Mouse (Mus musculus) embryonic facial prominence, embryonic 15.5 days (tissue): ENCODE results near the gene Sgk1. TPM values are rescaled to one million over a fixed set of nuclear protein-coding genes. Genes with fewer than 3 reads are reported as not detected.

Experiments used
- ATAC-seq: fragments of 200-750 bp; cut with Nextera tagmentation; 2 replicates; pipeline ENCODE4 v1.8.0; 2017; ENCODE audit warnings: low read depth, moderate TSS enrichment; ENCODE audit not compliant: insufficient number of reproducible peaks, low FRiP score, low TSS enrichment
- H3K27ac ChIP-seq: fragments of 300-500 bp; sonication (generic); replicated peaks from 2 replicates; pipeline ENCODE4 v1.5.1; 2015; ENCODE audit warnings: mild to moderate bottlenecking, inconsistent platforms
- H3K27me3 ChIP-seq: fragments of 300-500 bp; sonication (generic); 2 replicates; pipeline ENCODE4 v1.6.1; 2015; ENCODE audit warnings: inconsistent platforms
- H3K36me3 ChIP-seq: fragments of 300-500 bp; sonication (generic); 2 replicates; pipeline ENCODE4 v1.6.1; 2015; ENCODE audit warnings: mild to moderate bottlenecking, inconsistent platforms
- H3K4me1 ChIP-seq: fragments of 300-500 bp; sonication (generic); 2 replicates; pipeline ENCODE4 v1.6.1; 2015; ENCODE audit warnings: inconsistent platforms
- H3K4me2 ChIP-seq: fragments of 300-500 bp; sonication (generic); replicated peaks from 2 replicates; pipeline ENCODE4 v1.6.1; 2015; ENCODE audit warnings: mild to moderate bottlenecking, inconsistent platforms
- H3K4me3 ChIP-seq: fragments of 300-500 bp; sonication (generic); replicated peaks from 2 replicates; pipeline ENCODE4 v1.5.1; 2015; ENCODE audit warnings: mild to moderate bottlenecking, inconsistent platforms
- H3K9ac ChIP-seq: fragments of 300-500 bp; sonication (generic); 2 replicates; pipeline ENCODE4 v1.6.1; 2015; ENCODE audit warnings: inconsistent platforms
- H3K9me3 ChIP-seq: fragments of 300-500 bp; sonication (generic); replicated peaks from 2 replicates; pipeline ENCODE4 v1.6.1; 2016; ENCODE audit warnings: inconsistent platforms
- WGBS: fragments of 180-500 bp; shearing (Covaris S2); methylation state at CpG from one replicate; pipeline ENCODE4 v1.1.7; 2015; 5-methylcytosine and 5-hydroxymethylcytosine counted together
- polyA plus RNA-seq: library from polyadenylated mRNA; unstranded; fragments of >200 nt; fragmentation: Nextera tagmentation; extraction: Ambion mirVana; gene quantifications from 2 replicates; pipeline ENCODE4 v1.2.1, GENCODE M21; 2015

Gene Sgk1
- polyA plus RNA-seq, 1 experiment from 2014 or later, result 50.1 TPM

DNA sequence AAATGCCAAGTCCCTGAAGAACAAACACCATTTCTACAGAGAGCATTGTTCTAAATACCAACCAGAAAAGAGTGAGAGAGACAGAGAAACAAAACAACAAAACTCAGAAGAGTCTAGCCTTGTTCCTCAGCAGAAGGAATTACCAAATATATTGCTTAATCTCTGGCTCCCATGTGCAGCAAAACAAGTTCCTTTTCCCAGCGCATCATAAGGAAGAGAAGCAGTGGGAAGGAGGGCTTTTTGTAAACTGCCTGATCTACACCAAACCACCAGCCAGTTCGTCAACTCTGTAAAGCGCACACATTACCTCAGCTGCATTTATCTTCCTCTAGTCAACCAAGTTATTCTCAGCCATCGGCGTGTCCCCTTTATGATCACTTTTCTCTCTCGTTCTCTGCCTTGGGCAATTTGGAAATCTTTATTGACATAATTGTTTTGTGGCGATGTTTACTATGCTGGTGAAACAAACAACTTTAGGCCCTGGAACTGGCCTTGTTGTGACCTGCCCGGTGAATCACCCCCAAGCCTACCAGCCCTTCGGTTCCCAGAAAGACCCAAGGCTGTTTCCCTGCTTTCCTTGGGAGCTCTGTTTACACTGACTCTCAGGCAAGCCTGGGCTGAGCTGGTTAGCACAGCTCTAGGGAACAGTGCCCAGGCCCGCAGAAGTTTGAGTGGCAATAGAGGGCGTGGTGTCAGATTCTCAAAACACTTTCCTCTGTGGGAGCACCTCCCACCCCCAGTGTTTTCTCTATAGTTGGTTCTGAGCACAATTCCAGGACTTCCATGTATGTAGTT, 34.8 kb upstream of the Sgk1 start:
- Histone ChIP-seq H3K36me3 (no peaks in the 10 kb centered on the region), H3K9ac (no peak overlapping the region), H3K4me1 (0 out of 2 replicates have a peak, but pooled peaks cover 5% of the 10 kb centered on the region), H3K27ac (peak overlapping the region; percentile 75), H3K9me3 (no peaks in the 10 kb centered on the region), H3K27me3 (no peaks in the 10 kb centered on the region), H3K4me3 (no peak overlapping the region), H3K4me2 (no peak overlapping the region)
- 61% methylated on average over 11 of the region's 11 CpGs for WGBS
- peak; percentile 58; the same call in 1 of the 2 replicates for ATAC-seq

DNA sequence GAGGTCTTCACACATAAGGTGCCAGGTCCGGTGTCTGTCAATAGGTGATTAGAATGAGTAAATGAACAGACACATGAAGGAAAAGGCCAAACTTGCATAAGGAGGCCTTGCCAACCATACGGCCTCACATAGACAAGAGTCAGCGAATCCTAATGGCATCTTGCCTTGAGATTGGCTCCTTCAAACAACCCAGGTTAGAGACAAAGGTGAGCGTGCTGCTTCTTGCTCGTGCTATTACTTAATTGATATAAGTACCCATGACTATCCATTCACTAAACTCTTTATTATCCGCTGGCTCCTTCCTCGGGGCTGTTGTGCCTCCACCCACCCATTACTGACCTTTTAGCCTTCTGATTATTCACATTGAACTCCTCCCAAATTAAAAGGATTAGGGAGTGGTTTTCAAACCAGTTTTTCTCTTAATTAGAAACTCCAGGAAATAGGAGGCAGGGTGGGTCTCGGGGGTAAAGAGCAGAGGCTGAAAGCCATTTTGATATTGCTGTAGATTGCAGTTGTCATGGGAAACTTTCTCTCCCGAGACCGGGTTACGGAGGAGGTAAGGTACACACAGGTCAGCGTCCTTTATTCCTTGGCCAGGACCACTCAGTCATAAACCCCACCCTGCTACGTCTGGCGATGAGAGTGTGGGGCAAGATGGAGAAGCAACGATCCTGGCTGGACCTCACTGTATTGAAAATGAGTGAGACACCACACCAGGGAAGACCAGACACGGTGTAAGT, 33.9 kb upstream of the Sgk1 start:
- no peak for ATAC-seq
- H3K27me3 ChIP-seq, result no peaks in the 10 kb centered on the region
- peak overlapping the region; percentile 75 for H3K27ac ChIP-seq
- 0 out of 2 replicates have a peak, but pooled peaks cover under 1% of the 10 kb centered on the region for H3K4me1 ChIP-seq
- H3K9ac ChIP-seq, result no peak overlapping the region
- H3K9me3 ChIP-seq, result no peaks in the 10 kb centered on the region
- 62% methylated on average over 16 of the region's 16 CpGs for WGBS
- H3K4me3 ChIP-seq, result no peak overlapping the region
- H3K36me3 ChIP-seq, result no peaks in the 10 kb centered on the region
- H3K4me2 ChIP-seq, result no peak overlapping the region

DNA sequence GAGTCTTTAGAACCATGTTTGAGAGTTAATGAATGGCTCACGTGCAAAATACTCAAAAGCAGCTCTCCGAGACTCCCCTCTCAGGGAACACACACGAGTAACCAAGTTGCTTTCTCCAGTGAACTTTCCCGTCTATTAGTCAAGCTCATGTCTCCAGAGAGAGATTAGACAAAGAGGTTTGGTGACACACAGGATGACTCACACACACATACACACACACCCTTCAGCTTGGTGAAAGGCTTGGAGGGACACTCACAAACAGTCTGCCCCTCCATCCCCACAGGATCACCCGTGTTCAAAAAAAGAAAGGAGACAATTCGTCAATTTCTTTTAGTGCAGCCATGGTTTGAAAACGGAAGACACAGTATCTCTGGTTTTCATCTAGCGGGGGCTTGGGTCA, 32.7 kb upstream of the Sgk1 start:
- H3K27me3 ChIP-seq, result no peaks in the 10 kb centered on the region
- H3K4me1 ChIP-seq, result no peaks in the 10 kb centered on the region
- ATAC-seq, result no peak
- H3K4me2 ChIP-seq, result no peak overlapping the region
- H3K36me3 ChIP-seq, result no peaks in the 10 kb centered on the region
- H3K27ac ChIP-seq, result no peak overlapping the region
- H3K9me3 ChIP-seq, result no peaks in the 10 kb centered on the region
- H3K9ac ChIP-seq, result no peak overlapping the region
- no peak overlapping the region for H3K4me3 ChIP-seq
- WGBS, result 74% methylated on average over 8 of the region's 8 CpGs

DNA sequence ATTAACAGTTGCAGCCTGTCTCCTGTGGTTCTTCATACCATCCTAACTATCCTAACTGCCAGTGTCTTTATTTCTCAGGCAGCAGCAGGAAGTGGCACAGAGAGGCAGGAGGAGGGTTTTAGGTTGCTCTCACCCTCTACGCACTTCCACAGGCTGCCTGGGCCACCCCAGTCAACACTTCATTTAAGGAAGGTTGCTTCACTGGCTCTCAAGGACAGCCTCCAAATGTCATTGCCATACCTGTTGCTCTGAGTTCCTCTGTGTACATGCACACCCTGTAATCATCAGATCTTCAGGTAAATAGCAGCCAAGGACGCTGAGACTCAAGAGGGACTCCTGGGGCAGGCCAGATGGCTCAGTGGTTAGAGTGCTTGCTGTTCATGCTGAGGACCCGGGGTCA, 31.7 kb upstream of the Sgk1 start:
- Histone ChIP-seq H3K27ac (no peak overlapping the region), H3K4me3 (no peak overlapping the region), H3K27me3 (no peaks in the 10 kb centered on the region), H3K4me2 (no peak overlapping the region), H3K36me3 (no peaks in the 10 kb centered on the region), H3K9me3 (no peaks in the 10 kb centered on the region), H3K4me1 (no peaks in the 10 kb centered on the region), H3K9ac (no peak overlapping the region)
- 79% methylated on average over 3 of the region's 3 CpGs for WGBS
- no peak for ATAC-seq

DNA sequence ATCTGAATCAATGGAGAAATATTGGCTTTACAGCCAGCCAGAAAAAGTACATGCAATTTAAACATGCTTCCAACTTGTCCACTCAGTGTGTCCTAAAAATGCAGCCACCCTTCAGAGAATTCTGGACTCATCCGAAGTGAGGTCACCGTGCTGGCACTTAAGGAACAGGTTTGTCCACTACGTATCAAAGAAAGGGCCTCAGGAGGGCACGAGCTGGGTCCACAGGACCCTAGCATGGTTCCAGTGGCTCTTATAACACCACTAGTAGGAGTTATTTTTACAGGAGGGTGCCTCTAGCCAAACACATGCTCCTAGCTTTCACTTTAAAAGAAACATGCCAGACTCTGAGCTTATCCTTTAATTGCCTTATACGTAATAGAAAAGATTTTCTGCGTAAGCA, 28.9 kb upstream of the Sgk1 start:
- Histone ChIP-seq H3K9me3 (no peaks in the 10 kb centered on the region), H3K27me3 (no peaks in the 10 kb centered on the region), H3K36me3 (no peaks in the 10 kb centered on the region), H3K4me1 (no peaks in the 10 kb centered on the region), H3K4me2 (no peak overlapping the region), H3K27ac (no peak overlapping the region), H3K9ac (no peak overlapping the region), H3K4me3 (no peak overlapping the region)
- WGBS, result 66% methylated on average over 6 of the region's 6 CpGs
- ATAC-seq, result no peak

DNA sequence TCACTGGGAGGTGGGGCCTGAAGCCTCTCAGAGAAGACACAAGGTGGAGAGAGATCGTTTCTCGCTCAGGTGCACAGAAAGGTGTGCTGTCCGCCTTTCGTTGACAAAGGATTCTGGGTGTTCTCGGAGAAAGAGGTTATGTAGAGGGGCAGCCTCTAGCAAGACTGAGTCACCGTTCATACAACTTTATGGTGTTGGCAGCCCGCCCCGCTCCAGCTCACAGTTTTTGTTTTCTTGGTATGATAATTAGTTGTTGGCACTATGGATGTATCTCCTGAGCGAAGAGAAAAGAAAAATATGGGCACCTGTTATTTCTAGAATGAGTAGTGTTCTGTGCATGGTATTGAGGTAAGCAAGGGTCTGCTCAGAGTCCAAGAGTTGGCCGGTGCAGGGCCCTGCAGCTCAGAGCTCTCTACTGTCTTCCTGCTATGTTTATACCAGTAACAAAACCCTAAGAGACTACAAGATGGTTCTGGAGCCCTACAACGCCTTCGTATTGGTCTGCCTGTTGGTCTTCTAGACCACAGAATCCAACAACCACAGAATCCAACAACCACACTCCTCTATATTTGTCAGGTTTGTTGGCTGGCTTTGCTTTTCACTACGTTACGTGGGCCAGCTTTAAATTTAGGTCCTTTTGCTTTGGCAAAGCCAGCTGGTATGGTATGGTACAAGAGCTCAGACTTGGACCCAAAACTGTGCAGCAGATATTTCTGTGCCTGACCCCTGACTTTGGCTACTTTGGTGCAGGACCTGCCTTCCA, 28.2 kb upstream of the Sgk1 start:
- Histone ChIP-seq H3K4me3 (no peak overlapping the region), H3K4me1 (no peaks in the 10 kb centered on the region), H3K4me2 (no peak overlapping the region), H3K9ac (no peak overlapping the region), H3K27me3 (no peaks in the 10 kb centered on the region), H3K36me3 (no peaks in the 10 kb centered on the region), H3K9me3 (no peaks in the 10 kb centered on the region), H3K27ac (no peak overlapping the region)
- WGBS, result 76% methylated on average over 14 of the region's 14 CpGs
- ATAC-seq, result no peak

DNA sequence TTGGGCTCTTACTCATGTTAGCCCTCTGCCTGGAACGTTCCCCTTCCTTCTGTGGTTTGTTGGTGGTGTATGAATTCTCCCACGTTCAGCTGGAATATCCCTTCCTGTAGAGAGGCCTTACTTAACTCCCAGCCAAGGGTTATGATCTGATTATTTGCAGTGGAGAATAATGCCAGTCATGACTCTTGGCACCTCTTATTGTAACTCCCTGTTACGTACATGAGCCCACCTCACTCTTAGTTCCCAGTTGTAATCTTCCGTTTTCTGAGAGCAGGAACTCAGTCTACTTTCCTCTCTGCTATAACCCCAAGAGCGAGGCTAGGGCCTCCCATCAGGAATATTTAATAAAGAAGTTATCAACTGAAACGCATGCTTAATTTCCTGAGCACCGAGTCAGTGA, 26.6 kb upstream of the Sgk1 start:
- Histone ChIP-seq H3K27me3 (no peaks in the 10 kb centered on the region), H3K27ac (no peak overlapping the region), H3K4me2 (no peak overlapping the region), H3K9me3 (no peaks in the 10 kb centered on the region), H3K4me3 (no peak overlapping the region), H3K4me1 (no peaks in the 10 kb centered on the region), H3K36me3 (no peaks in the 10 kb centered on the region), H3K9ac (no peak overlapping the region)
- 82% methylated on average over 7 of the region's 7 CpGs for WGBS
- no peak for ATAC-seq

DNA sequence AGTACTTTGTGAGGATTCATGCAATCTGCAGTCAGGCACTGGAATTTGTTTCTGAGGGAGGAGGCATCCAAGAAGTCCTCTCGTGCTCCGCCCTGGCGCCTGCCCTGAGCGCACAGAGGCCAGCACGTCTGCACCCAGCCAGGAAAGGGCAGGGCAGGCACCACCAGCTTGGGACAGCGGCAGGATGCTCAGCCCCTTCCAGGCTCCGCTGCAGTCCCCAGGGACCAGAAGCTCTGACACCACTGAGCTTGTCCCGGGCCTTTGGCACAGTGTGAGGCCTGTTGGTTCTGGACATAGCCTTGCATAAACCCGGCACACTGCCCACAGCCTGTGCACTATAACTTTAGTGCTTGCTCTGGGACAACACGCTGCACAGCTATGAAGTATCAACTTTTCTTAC, 24.3 kb upstream of the Sgk1 start:
- WGBS, result 52% methylated on average over 10 of the region's 10 CpGs
- no peak for ATAC-seq
- Histone ChIP-seq H3K4me1 (no peaks in the 10 kb centered on the region), H3K9me3 (no peaks in the 10 kb centered on the region), H3K27ac (no peak overlapping the region), H3K4me3 (no peak overlapping the region), H3K36me3 (no peaks in the 10 kb centered on the region), H3K4me2 (no peak overlapping the region), H3K27me3 (no peaks in the 10 kb centered on the region), H3K9ac (no peak overlapping the region)

DNA sequence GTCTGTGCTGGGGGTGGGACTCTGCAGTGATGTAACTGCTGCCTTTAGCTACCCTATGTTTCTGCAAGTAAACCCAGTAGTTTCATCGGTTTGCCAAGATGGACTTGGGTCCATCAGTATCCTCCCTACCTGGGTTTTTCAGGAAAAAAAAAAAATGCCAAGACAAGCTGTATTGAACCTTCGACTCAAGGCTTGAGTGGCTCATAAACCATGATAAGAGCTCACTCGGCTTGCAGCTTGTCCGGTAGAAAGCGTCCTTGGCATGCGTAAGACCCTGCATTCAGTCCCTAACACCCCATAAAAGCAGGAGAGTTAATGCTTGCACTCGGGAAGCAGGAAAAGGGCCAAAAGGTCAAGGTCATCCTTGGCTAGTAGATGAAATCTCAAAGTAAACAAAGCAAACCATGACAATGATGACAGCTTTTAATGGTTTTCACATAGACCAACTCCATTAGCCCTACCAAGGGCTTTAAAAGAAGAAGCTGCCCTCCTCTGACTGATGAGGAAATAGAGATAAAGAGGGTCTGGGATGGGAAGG, 23.5 kb upstream of the Sgk1 start:
- H3K27ac ChIP-seq, result no peak overlapping the region
- H3K27me3 ChIP-seq, result no peaks in the 10 kb centered on the region
- no peaks in the 10 kb centered on the region for H3K4me1 ChIP-seq
- no peak overlapping the region for H3K9ac ChIP-seq
- H3K9me3 ChIP-seq, result no peaks in the 10 kb centered on the region
- no peak for ATAC-seq
- WGBS, result 77% methylated on average over 7 of the region's 7 CpGs
- H3K4me2 ChIP-seq, result no peak overlapping the region
- no peak overlapping the region for H3K4me3 ChIP-seq
- no peaks in the 10 kb centered on the region for H3K36me3 ChIP-seq

DNA sequence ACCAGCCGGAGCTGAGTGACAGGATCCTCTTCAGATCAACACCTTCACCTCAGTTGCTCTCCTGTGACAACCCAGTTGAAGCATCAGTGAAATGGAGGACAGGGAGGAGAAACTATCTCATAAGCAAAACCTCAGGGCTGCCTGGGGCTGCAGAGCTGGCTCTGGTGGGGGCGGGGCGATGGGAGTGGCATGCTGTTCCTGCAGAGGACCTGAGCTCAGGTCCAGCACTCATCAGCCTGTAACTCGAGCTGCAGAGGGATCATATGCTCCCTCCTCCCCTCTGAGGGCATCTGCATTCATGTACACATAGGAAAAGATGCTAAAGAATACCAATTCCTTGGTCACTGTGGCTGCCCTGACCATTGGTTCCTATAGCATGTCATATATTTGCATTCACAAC, 15.5 kb upstream of the Sgk1 start:
- Histone ChIP-seq H3K9me3 (no peaks in the 10 kb centered on the region), H3K4me2 (no peak overlapping the region), H3K27ac (no peak overlapping the region), H3K9ac (no peak overlapping the region), H3K4me1 (no peaks in the 10 kb centered on the region), H3K4me3 (no peak overlapping the region), H3K27me3 (no peaks in the 10 kb centered on the region), H3K36me3 (no peaks in the 10 kb centered on the region)
- no peak for ATAC-seq
- WGBS, result 16% methylated on average over 4 of the region's 4 CpGs

DNA sequence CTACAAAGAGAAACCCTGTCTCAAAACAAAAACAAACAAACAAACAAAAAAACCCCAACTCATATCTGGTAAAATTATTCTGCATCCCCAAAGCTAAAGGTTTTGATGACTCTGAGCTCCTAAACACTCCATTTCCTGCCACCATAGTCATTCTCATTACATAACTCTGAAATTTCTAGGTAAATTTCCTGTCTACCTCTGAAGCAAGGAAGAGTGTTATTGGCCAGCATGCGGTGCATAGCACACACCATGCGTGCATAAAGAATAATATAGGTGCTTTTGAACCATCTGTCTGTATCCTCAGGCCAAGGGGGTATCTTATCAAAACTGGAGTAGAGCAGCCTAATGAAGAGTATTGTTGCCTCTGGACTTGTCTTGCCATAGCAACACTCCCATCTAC, 13.8 kb upstream of the Sgk1 start:
- H3K27ac ChIP-seq, result no peak overlapping the region
- no peaks in the 10 kb centered on the region for H3K4me1 ChIP-seq
- no peaks in the 10 kb centered on the region for H3K9me3 ChIP-seq
- WGBS, result 90% methylated on average over 2 of the region's 2 CpGs
- no peaks in the 10 kb centered on the region for H3K27me3 ChIP-seq
- H3K4me3 ChIP-seq, result no peak overlapping the region
- H3K9ac ChIP-seq, result no peak overlapping the region
- no peak for ATAC-seq
- no peak overlapping the region for H3K4me2 ChIP-seq
- no peaks in the 10 kb centered on the region for H3K36me3 ChIP-seq
